Mouse (Mus musculus): ENCODE measurements around the gene Dcst1. TPM values are rescaled to one million over a fixed set of nuclear protein-coding genes. Genes with fewer than 3 reads are reported as not detected.
A peak's percentile ranks its signal among the peaks of the same experiment; 100 is the strongest.

Dcst1 gene
- polyA plus RNA-seq, 1 experiment from 2014 or later, result 1.1 TPM

DNA sequence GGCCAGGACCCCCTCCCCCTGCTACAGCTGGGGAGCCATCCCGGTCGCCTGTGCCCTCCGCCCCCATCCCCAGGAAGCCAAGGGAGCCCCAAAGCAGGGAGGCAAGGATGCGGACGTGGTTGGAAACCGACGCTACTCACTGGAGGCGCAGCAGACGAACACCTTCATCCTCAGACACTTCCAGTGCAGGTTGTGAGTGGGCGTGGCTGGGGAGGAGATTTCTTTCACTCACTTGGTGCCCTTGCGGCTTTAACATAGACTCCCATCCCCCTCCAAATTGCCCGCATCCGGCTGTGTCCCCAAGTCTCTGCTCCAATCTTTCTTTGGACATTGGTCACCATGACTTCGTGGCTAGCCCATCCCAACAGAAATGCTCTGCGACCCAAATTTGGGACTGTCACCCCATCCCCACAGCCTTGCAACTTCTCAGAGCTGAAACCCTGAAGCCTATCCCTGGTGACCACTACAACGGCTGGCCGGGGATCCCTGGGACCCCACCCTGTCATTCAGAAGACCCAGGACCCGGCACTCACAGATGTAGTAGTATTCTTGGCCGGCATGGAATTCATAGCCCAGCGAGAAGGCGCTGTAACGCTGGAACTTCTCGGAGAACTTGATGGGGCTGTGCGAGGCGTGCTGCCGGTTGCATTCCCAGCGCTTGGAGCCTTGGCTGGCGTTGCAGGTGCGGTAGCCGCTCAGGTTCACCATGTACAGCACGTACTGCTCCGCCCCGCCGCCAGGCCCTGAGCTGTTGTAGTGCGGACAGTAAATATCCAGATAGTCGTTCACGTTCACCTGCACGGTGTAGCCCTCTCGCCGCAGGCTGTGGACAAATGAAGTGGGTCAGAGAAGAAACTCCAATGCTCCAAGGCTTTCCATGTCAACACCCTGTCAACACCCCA, 48.9 kb downstream of the Dcst1 start:
- H3K36me3 ChIP-seq (ENCODE audit: control insufficient read depth, insufficient read depth, low read length), result 0 out of 2 replicates have a peak, but pooled peaks cover 11% of the 10 kb centered on the region
- peak overlapping the region; percentile 33 for H3K9ac ChIP-seq (ENCODE audit: low read depth, low read length)
- peaks cover 53% of the 10 kb centered on the region for H3K4me1 ChIP-seq (ENCODE audit: control insufficient read depth, insufficient read depth, low read depth, low read length)
- H3K27ac ChIP-seq (ENCODE audit: low read depth, low read length), result no peak overlapping the region
- no peak overlapping the region for H3K4me3 ChIP-seq (ENCODE audit: low read length)
- H3K4me2 ChIP-seq (ENCODE audit: low read length), result peak overlapping the region; percentile 57
- 6% methylated on average over 40 of the region's 40 CpGs for WGBS
- H3K27me3 ChIP-seq (replicated peaks; ENCODE audit: control insufficient read depth, insufficient read depth, low read length), result peaks cover 3% of the 10 kb centered on the region
- H3K9me3 ChIP-seq (ENCODE audit: control insufficient read depth, low read length), result no peaks in the 10 kb centered on the region
- 0 out of 2 replicates have a peak, but pooled peaks have one; percentile 3 for ATAC-seq

DNA sequence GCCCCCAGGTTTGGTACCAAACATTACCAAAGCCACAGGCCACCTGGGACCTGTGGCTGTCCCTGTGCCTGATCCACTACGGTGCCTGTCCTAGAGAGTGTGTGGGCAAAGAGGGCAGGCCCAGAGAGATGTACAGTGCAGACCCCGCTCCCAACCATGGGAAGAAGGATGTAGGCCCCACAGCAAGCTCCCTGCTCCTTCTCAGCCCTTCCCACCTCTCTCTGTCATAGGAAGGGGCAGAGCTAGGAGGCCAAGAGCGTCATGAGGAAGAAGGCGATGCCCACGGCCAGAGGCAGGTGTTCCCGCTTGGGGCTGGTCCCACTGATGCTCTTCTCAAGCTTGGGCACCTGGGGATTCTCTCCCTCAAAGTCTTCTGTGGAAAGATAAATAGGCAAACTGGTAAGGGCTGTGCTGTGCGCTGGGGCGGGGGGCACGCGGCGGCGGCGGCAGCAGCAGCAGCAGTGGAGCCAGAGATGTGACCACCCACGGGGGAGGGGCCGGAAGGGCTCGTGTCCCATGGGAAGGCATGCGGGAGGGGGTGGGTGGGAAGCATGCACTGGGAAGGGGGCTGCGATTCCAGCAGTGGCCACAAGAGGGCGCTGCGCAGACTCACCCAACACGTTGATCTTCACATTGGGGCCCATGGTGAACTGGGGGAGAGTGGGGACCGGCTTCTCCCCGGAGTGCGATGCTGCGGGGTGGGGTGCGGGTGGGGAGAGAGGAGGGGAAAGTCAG, 49.7 kb downstream of the Dcst1 start:
- peak overlapping the region; percentile 49 for H3K9ac ChIP-seq (ENCODE audit: low read depth, low read length)
- no peaks in the 10 kb centered on the region for H3K9me3 ChIP-seq (ENCODE audit: control insufficient read depth, low read length)
- 0 out of 2 replicates have a peak, but pooled peaks cover 11% of the 10 kb centered on the region for H3K36me3 ChIP-seq (ENCODE audit: control insufficient read depth, insufficient read depth, low read length)
- no peak overlapping the region for H3K27ac ChIP-seq (ENCODE audit: low read depth, low read length)
- H3K4me1 ChIP-seq (ENCODE audit: control insufficient read depth, insufficient read depth, low read depth, low read length), result peaks cover 45% of the 10 kb centered on the region
- peak overlapping the region; percentile 57 for H3K4me2 ChIP-seq (ENCODE audit: low read length)
- H3K27me3 ChIP-seq (replicated peaks; ENCODE audit: control insufficient read depth, insufficient read depth, low read length), result peaks cover 3% of the 10 kb centered on the region
- ATAC-seq, result no peak
- 7% methylated on average over 23 of the region's 26 CpGs for WGBS
- H3K4me3 ChIP-seq (ENCODE audit: low read length), result peak overlapping the region; percentile 21; the same call in 1 of the 2 replicates

DNA sequence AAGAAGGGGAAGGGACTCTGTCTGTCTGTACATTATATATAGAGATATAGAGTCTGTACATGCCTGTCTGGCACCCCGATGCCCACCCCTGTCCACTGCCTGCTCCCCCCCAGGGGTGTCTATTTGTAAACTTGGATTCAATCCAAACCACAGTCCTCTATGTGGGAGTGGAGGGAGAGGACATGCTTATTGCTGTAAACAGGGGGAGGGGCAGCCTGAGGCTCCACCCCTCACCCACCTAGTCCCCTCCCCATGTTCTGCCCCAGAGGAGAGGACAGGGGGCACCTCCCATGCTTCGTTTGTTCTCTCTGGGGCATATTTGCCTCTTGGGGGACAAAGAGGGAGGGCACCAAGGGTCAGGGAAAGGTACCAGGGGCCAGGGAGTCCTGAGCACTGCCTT, 50.3 kb downstream of the Dcst1 start:
- no peak overlapping the region for H3K4me3 ChIP-seq (ENCODE audit: low read length)
- 35% methylated on average over 2 of the region's 2 CpGs for WGBS
- H3K4me1 ChIP-seq (ENCODE audit: control insufficient read depth, insufficient read depth, low read depth, low read length), result peaks cover 42% of the 10 kb centered on the region
- no peak overlapping the region for H3K9ac ChIP-seq (ENCODE audit: low read depth, low read length)
- H3K9me3 ChIP-seq (ENCODE audit: control insufficient read depth, low read length), result no peaks in the 10 kb centered on the region
- H3K4me2 ChIP-seq (ENCODE audit: low read length), result no peak overlapping the region
- peaks cover 3% of the 10 kb centered on the region; the same call in 1 of the 2 replicates for H3K27me3 ChIP-seq (replicated peaks; ENCODE audit: control insufficient read depth, insufficient read depth, low read length)
- H3K27ac ChIP-seq (ENCODE audit: low read depth, low read length), result no peak overlapping the region
- no peak for ATAC-seq
- 0 out of 2 replicates have a peak, but pooled peaks cover 11% of the 10 kb centered on the region for H3K36me3 ChIP-seq (ENCODE audit: control insufficient read depth, insufficient read depth, low read length)

DNA sequence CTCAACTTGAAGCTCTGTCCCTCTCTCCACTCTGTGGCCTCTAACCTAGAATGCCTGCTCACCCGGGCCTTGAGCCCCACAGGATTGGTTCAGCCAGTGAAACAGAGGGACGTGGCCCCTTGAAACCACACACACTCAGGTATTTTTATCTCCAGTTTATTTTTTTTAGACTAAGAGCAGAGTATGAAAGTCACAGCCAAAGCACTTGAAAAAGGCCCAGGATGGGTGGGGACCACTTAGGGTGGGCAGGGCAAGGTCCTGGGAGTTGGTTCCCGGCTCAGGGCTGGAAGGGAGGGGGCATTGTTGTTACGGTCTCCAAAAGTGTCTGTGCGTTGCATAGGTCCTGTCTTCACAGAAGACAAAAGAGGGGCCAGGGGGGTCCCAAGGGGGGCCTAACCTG, 50.7 kb downstream of the Dcst1 start:
- no peak overlapping the region for H3K4me3 ChIP-seq (ENCODE audit: low read length)
- ATAC-seq, result no peak
- H3K4me2 ChIP-seq (ENCODE audit: low read length), result no peak overlapping the region
- no peaks in the 10 kb centered on the region for H3K9me3 ChIP-seq (ENCODE audit: control insufficient read depth, low read length)
- H3K9ac ChIP-seq (ENCODE audit: low read depth, low read length), result no peak overlapping the region
- H3K36me3 ChIP-seq (ENCODE audit: control insufficient read depth, insufficient read depth, low read length), result 0 out of 2 replicates have a peak, but pooled peaks cover 11% of the 10 kb centered on the region
- peaks cover 39% of the 10 kb centered on the region for H3K4me1 ChIP-seq (ENCODE audit: control insufficient read depth, insufficient read depth, low read depth, low read length)
- 70% methylated on average over 5 of the region's 5 CpGs for WGBS
- peaks cover 3% of the 10 kb centered on the region; the same call in 1 of the 2 replicates for H3K27me3 ChIP-seq (replicated peaks; ENCODE audit: control insufficient read depth, insufficient read depth, low read length)
- no peak overlapping the region for H3K27ac ChIP-seq (ENCODE audit: low read depth, low read length)

DNA sequence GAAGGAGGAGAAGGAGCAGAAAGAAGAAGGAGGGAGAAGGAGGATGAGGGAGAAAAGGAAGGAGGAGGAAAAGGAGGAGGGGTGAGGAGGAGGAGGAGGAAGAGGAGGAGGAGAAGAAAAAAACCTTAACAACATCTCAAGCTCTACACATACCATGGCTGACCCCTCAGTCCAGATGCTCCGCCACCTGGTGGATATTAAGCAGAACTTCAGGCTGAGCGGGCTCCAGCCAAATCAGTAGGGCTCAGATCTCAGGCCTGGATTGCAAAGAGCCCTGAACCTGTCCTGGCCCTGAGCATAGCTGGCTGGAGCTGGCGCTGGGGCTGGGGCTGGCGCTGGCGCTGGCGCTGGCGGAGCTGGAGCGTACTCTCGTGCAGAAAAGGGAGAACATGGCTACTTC, 57.0 kb downstream of the Dcst1 start:
- WGBS, result 4% methylated on average over 9 of the region's 9 CpGs
- Histone ChIP-seq H3K27ac (ENCODE audit: low read depth, low read length) (no peak overlapping the region), H3K9ac (ENCODE audit: low read depth, low read length) (peak overlapping the region; percentile 31; the same call in 1 of the 2 replicates), H3K4me2 (ENCODE audit: low read length) (no peak overlapping the region), H3K27me3 (replicated peaks; ENCODE audit: control insufficient read depth, insufficient read depth, low read length) (no peaks in the 10 kb centered on the region), H3K9me3 (ENCODE audit: control insufficient read depth, low read length) (no peaks in the 10 kb centered on the region), H3K4me1 (ENCODE audit: control insufficient read depth, insufficient read depth, low read depth, low read length) (no peaks in the 10 kb centered on the region), H3K36me3 (ENCODE audit: control insufficient read depth, insufficient read depth, low read length) (no peaks in the 10 kb centered on the region), H3K4me3 (ENCODE audit: low read length) (no peak overlapping the region)
- peak; percentile 89 for ATAC-seq

DNA sequence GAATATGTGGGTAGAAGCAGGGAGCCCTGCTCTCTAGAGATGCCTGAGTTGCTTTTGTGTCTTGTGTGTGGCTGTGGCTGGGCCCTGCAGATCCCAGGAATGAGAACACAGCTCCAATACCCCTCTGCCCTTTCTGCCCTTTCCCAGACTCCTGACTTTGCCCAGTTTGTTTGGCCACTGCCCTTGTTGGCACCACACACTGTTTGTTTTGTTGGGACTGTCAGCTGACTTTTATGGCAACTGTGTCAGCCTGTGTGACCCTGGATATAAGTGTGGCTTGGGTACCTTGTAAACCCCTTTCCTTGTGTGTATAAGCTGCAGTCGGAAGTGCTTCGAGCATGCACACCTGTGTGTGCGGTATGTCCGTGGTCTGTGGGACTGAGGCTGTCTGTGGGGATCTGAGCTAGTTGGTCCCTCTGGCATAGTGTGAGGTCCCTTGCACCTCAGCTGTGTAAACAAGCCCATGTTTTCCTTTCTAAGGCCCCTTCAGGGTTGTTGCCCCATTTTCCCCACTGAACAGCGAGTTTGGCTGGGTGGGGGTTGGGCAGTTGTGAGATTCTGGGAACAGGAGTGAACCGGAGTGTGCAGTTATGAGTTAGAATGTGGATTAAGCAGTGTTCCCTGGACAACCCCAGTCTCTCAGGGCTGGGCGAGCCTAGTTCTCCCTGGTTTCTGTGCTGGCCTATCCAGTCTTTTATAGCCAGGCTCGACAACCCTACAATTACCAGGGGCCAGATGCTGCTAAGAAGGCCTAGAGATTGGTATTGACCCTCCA, 59.3 kb downstream of the Dcst1 start:
- WGBS, result 76% methylated on average over 8 of the region's 8 CpGs
- no peak overlapping the region for H3K27ac ChIP-seq (ENCODE audit: low read depth, low read length)

DNA sequence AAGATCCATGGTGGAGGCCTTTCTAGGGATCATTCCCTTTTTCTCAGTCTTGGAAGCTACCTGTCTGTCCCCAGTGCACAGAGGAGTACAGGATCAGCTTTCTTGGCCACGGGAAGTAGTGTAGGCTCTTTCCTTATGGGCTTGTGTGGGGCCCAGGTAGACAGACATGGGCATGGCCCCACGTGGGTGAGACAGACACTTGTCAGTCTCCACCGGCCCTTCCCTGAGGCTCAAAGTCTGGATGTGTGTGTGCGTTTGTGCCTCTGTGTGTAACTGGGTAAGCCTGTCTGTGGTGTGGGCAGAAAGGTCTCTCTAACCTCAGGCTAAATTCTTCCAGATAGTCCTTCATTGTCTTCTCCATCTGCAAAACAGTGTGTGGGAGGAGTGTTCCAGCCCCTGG, 59.9 kb downstream of the Dcst1 start:
- H3K4me1 ChIP-seq (ENCODE audit: control insufficient read depth, insufficient read depth, low read depth, low read length), result no peaks in the 10 kb centered on the region
- H3K36me3 ChIP-seq (ENCODE audit: control insufficient read depth, insufficient read depth, low read length), result no peaks in the 10 kb centered on the region
- 70% methylated on average over 4 of the region's 4 CpGs for WGBS
- no peak overlapping the region for H3K4me2 ChIP-seq (ENCODE audit: low read length)
- no peak overlapping the region for H3K27ac ChIP-seq (ENCODE audit: low read depth, low read length)
- ATAC-seq, result no peak
- no peaks in the 10 kb centered on the region for H3K9me3 ChIP-seq (ENCODE audit: control insufficient read depth, low read length)
- H3K9ac ChIP-seq (ENCODE audit: low read depth, low read length), result no peak overlapping the region; the same call in 1 of the 2 replicates
- H3K27me3 ChIP-seq (replicated peaks; ENCODE audit: control insufficient read depth, insufficient read depth, low read length), result no peaks in the 10 kb centered on the region
- no peak overlapping the region for H3K4me3 ChIP-seq (ENCODE audit: low read length)

More for the DNA sequence above, 59.3 kb downstream of the Dcst1 start:
- ATAC-seq, result no peak
- no peak overlapping the region; the same call in 1 of the 2 replicates for H3K9ac ChIP-seq (ENCODE audit: low read depth, low read length)
- H3K27me3 ChIP-seq (replicated peaks; ENCODE audit: control insufficient read depth, insufficient read depth, low read length), result no peaks in the 10 kb centered on the region
- no peaks in the 10 kb centered on the region for H3K4me1 ChIP-seq (ENCODE audit: control insufficient read depth, insufficient read depth, low read depth, low read length)
- no peaks in the 10 kb centered on the region for H3K36me3 ChIP-seq (ENCODE audit: control insufficient read depth, insufficient read depth, low read length)
- H3K4me2 ChIP-seq (ENCODE audit: low read length), result no peak overlapping the region
- H3K4me3 ChIP-seq (ENCODE audit: low read length), result no peak overlapping the region
- no peaks in the 10 kb centered on the region for H3K9me3 ChIP-seq (ENCODE audit: control insufficient read depth, low read length)

DNA sequence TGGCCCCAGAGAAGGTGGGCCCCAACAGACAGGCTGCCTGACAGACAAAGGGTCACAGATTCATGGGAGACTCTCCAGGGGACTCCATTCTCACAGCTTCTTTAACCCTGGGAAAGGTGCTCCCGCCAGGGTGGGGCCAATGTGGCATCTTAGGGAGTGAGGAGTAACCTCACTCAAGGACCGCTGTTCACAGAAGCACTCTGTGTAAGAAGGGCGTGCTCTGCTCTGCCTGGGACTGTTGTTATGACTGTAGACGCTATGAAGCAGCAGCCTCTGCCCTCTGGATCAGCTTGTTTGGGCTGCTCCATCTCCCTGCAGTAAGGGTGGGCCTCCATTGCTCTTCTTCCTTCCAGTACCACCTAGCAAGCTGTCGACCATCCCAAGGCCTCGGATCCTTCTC, 60.6 kb downstream of the Dcst1 start:
- 65% methylated on average over 6 of the region's 6 CpGs for WGBS
- Histone ChIP-seq H3K9ac (ENCODE audit: low read depth, low read length) (no peak overlapping the region), H3K4me3 (ENCODE audit: low read length) (no peak overlapping the region), H3K27ac (ENCODE audit: low read depth, low read length) (no peak overlapping the region), H3K4me2 (ENCODE audit: low read length) (no peak overlapping the region), H3K4me1 (ENCODE audit: control insufficient read depth, insufficient read depth, low read depth, low read length) (0 out of 2 replicates have a peak, but pooled peaks cover 2% of the 10 kb centered on the region), H3K36me3 (ENCODE audit: control insufficient read depth, insufficient read depth, low read length) (no peaks in the 10 kb centered on the region), H3K9me3 (ENCODE audit: control insufficient read depth, low read length) (no peaks in the 10 kb centered on the region), H3K27me3 (replicated peaks; ENCODE audit: control insufficient read depth, insufficient read depth, low read length) (no peaks in the 10 kb centered on the region)
- no peak for ATAC-seq

All from hindbrain, embryonic 16.5 days (tissue).